Mouse (Mus musculus): ENCODE results near the gene Inpp4b. TPM values are rescaled to one million over a fixed set of nuclear protein-coding genes. Genes with fewer than 3 reads are reported as not detected.
A peak's percentile ranks its signal among the peaks of the same experiment; 100 is the strongest.
"Not testable (repeated sequence)": the region's sequence is repeated elsewhere in the genome, so short reads cannot be mapped to it uniquely, and the experiment has no call there.

Gene Inpp4b
- total RNA-seq, 4 experiments from 2014 or later, result 10.6 to 13.5 (median 11.5) TPM

GRCm38 (mm10) chr8:81774010-81774409, 431.7 kb downstream of the Inpp4b start:
- DNase-seq (ENCODE audit: low spot score in 2 of 2), result no peak

- no peak for DNase-seq (ENCODE audit: low spot score in 2 of 2)
Measured at GRCm38 (mm10) chr8:81774454-81774853, 432.1 kb downstream of the Inpp4b start.

- peak; percentile 20 to 22 for DNase-seq (ENCODE audit: low spot score in 2 of 2)
Measured at GRCm38 (mm10) chr8:81776516-81777237, 434.3 kb downstream of the Inpp4b start.

GRCm38 (mm10) chr8:81777704-81778103, 435.3 kb downstream of the Inpp4b start:
- DNase-seq (ENCODE audit: low spot score in 2 of 2), result no peak

- no peak for DNase-seq (ENCODE audit: low spot score in 2 of 2)
Measured at GRCm38 (mm10) chr8:81779440-81779839, 437.1 kb downstream of the Inpp4b start.

GRCm38 (mm10) chr8:81780166-81780565, 437.8 kb downstream of the Inpp4b start:
- DNase-seq (ENCODE audit: low spot score in 2 of 2), result no peak

GRCm38 (mm10) chr8:81780921-81781675, 438.7 kb downstream of the Inpp4b start:
- no peak for DNase-seq (ENCODE audit: low spot score in 2 of 2)

- no peak for DNase-seq (ENCODE audit: low spot score in 2 of 2)
Measured at GRCm38 (mm10) chr8:81782781-81783180, 440.4 kb downstream of the Inpp4b start.

GRCm38 (mm10) chr8:81784775-81785174, 442.4 kb downstream of the Inpp4b start:
- no peak for DNase-seq (ENCODE audit: low spot score in 2 of 2)

- no peak for DNase-seq (ENCODE audit: low spot score in 2 of 2)
Measured at GRCm38 (mm10) chr8:81788498-81788897, 446.1 kb downstream of the Inpp4b start.

GRCm38 (mm10) chr8:81792649-81793048, 450.3 kb downstream of the Inpp4b start:
- DNase-seq (ENCODE audit: low spot score in 2 of 2), result no peak

GRCm38 (mm10) chr8:81798501-81798900, 456.1 kb downstream of the Inpp4b start:
- no peak for DNase-seq (ENCODE audit: low spot score in 2 of 2)

GRCm38 (mm10) chr8:81800792-81801191, 458.4 kb downstream of the Inpp4b start:
- no peak for DNase-seq (ENCODE audit: low spot score in 2 of 2)

GRCm38 (mm10) chr8:81806797-81807196, 464.4 kb downstream of the Inpp4b start:
- peak in 1 of 2 experiments; percentile 35 for DNase-seq (ENCODE audit: low spot score in 2 of 2)

GRCm38 (mm10) chr8:81807578-81807977, 465.2 kb downstream of the Inpp4b start:
- DNase-seq (ENCODE audit: low spot score in 2 of 2), result no peak

- DNase-seq (ENCODE audit: low spot score in 2 of 2), result no peak
Measured at GRCm38 (mm10) chr8:81808406-81808805, 466.1 kb downstream of the Inpp4b start.

- DNase-seq (ENCODE audit: low spot score in 2 of 2), result not testable (repeated sequence)
Measured at GRCm38 (mm10) chr8:81809414-81809813, 467.1 kb downstream of the Inpp4b start.

- peak in 1 of 2 experiments; percentile 9 for DNase-seq (ENCODE audit: low spot score in 2 of 2)
Measured at GRCm38 (mm10) chr8:81812051-81812751, 469.8 kb downstream of the Inpp4b start.

- DNase-seq (ENCODE audit: low spot score in 2 of 2), result no peak
Measured at GRCm38 (mm10) chr8:81814742-81815141, 472.4 kb downstream of the Inpp4b start.

GRCm38 (mm10) chr8:81815551-81815950, 473.2 kb downstream of the Inpp4b start:
- DNase-seq (ENCODE audit: low spot score in 2 of 2), result no peak

GRCm38 (mm10) chr8:81823121-81823520, 480.8 kb downstream of the Inpp4b start:
- no peak for DNase-seq (ENCODE audit: low spot score in 2 of 2)

GRCm38 (mm10) chr8:81824975-81825374, 482.6 kb downstream of the Inpp4b start:
- no peak for DNase-seq (ENCODE audit: low spot score in 2 of 2)
